Mouse (Mus musculus): ENCODE results near the gene Casz1. TPM values are rescaled to one million over a fixed set of nuclear protein-coding genes. Genes with fewer than 3 reads are reported as not detected.

Casz1 gene
- polyA plus RNA-seq, 1 experiment from 2014 or later: 9.7 TPM

DNA sequence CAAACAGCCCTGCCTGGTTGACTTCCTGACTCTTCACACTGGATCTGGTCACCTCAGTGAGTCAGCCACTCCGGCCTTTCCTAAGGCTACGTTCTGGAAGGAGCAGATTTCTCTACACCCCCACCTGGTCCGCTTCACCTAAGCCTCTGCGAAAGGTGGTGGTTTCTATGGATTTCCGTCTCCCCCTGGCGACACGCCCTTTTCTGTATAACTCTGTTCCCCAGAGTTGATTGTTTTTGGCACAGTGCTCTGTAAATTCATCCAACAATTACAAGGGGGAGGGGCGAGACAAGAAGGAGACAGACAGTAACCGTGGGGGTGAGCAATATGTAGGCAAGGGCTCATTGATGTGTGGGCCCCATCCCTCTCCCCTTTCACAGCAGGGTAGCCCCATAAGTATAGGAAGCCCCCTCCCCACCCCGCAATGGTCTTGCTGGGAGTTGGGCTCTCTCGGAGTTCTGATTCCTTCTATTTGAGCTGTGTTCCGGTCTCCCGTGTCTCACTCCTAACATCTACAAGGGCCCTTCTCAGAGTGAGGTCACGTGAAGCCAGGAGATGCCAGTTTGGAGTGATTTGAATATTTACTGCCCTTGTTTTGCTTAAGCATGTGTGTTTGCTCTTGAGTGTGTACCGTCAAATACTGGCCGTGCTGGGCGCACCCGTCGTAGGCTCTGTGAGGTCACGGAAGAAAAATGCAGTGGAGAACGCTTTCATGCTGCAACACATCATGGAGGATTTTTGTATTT, 29.2 kb downstream of the Casz1 start:
- Histone ChIP-seq H3K9ac (replicated peaks; ENCODE audit: low read depth) (no peak overlapping the region), H3K4me2 (replicated peaks; ENCODE audit: low read depth, low read length) (peak overlapping the region; percentile 35), H3K4me1 (ENCODE audit: insufficient read depth, low read depth, low read length) (peaks cover 22% of the 10 kb centered on the region; the same call in 1 of the 2 replicates), H3K36me3 (ENCODE audit: insufficient read depth, low read length) (no peaks in the 10 kb centered on the region), H3K27me3 (replicated peaks; ENCODE audit: insufficient read depth, low read length) (no peaks in the 10 kb centered on the region), H3K4me3 (ENCODE audit: low read depth, low read length) (no peak overlapping the region), H3K27ac (ENCODE audit: low read length) (peak overlapping the region; percentile 59), H3K9me3 (ENCODE audit: low read length) (no peaks in the 10 kb centered on the region)
- peak; percentile 89 for ATAC-seq
- peak; percentile 82 for DNase-seq (ENCODE audit: low spot score)
- TF ChIP-seq CTCF (IDR thresholded peaks at IDR 0.05) (no peak), EP300 (IDR thresholded peaks at IDR 0.05) (peak; percentile 71; the same call in 1 of the 2 replicates)
- WGBS: 40% methylated on average over 20 of the region's 21 CpGs

DNA sequence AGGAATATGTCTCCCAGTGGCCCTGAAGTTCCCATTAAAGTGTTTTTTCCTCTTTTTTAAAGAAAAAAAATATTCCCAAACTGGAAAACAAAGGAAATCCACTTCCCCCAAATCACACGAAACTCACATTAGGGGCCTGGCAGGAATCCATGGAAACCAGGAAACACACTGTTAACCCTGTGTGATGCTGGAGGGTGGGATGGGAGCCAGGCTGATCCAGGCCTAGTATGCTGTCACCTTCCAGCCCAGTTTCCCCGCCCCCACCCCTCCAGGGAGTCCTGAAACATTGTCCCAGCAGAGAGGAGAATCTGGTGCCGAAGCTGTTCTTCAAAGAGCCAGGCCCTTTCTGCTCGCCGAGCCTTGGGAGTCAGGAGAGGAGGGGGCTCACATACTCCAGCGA, 32.2 kb downstream of the Casz1 start:
- ATAC-seq: no peak
- Histone ChIP-seq H3K4me2 (replicated peaks; ENCODE audit: low read depth, low read length) (no peak overlapping the region), H3K9ac (replicated peaks; ENCODE audit: low read depth) (no peak overlapping the region), H3K9me3 (ENCODE audit: low read length) (no peaks in the 10 kb centered on the region), H3K4me1 (ENCODE audit: insufficient read depth, low read depth, low read length) (peaks cover 22% of the 10 kb centered on the region; the same call in 1 of the 2 replicates), H3K27ac (ENCODE audit: low read length) (no peak overlapping the region), H3K36me3 (ENCODE audit: insufficient read depth, low read length) (no peaks in the 10 kb centered on the region), H3K27me3 (replicated peaks; ENCODE audit: insufficient read depth, low read length) (no peaks in the 10 kb centered on the region), H3K4me3 (ENCODE audit: low read depth, low read length) (no peak overlapping the region)
- TF ChIP-seq EP300 (IDR thresholded peaks at IDR 0.05): no peak
- no peak for TF ChIP-seq CTCF (IDR thresholded peaks at IDR 0.05)
- DNase-seq (ENCODE audit: low spot score): no peak
- WGBS: 20% methylated on average over 6 of the region's 6 CpGs

GRCm38 (mm10) chr4:148837046-148837445, 32.8 kb downstream of the Casz1 start:
- DNase-seq (ENCODE audit: low spot score) (peak; percentile 81), ATAC-seq (0 out of 2 replicates have a peak, but pooled peaks have one; percentile 8)
- H3K27ac ChIP-seq (ENCODE audit: low read length): no peak overlapping the region
- no peak overlapping the region for H3K4me2 ChIP-seq (replicated peaks; ENCODE audit: low read depth, low read length)
- no peaks in the 10 kb centered on the region for H3K9me3 ChIP-seq (ENCODE audit: low read length)
- H3K4me3 ChIP-seq (ENCODE audit: low read depth, low read length): no peak overlapping the region
- H3K27me3 ChIP-seq (replicated peaks; ENCODE audit: insufficient read depth, low read length): no peaks in the 10 kb centered on the region
- H3K9ac ChIP-seq (replicated peaks; ENCODE audit: low read depth): no peak overlapping the region
- 35% methylated on average over 9 of the region's 9 CpGs for WGBS
- no peaks in the 10 kb centered on the region for H3K36me3 ChIP-seq (ENCODE audit: insufficient read depth, low read length)
- H3K4me1 ChIP-seq (ENCODE audit: insufficient read depth, low read depth, low read length): peaks cover 22% of the 10 kb centered on the region; the same call in 1 of the 2 replicates
- TF ChIP-seq EP300 (IDR thresholded peaks at IDR 0.05) (peak; percentile 18; the same call in 1 of the 2 replicates), CTCF (IDR thresholded peaks at IDR 0.05) (no peak)

GRCm38 (mm10) chr4:148837644-148838043, 33.4 kb downstream of the Casz1 start:
- H3K9ac ChIP-seq (replicated peaks; ENCODE audit: low read depth): no peak overlapping the region
- no peaks in the 10 kb centered on the region for H3K36me3 ChIP-seq (ENCODE audit: insufficient read depth, low read length)
- H3K27me3 ChIP-seq (replicated peaks; ENCODE audit: insufficient read depth, low read length): no peaks in the 10 kb centered on the region
- ATAC-seq: no peak
- no peak overlapping the region for H3K27ac ChIP-seq (ENCODE audit: low read length)
- 76% methylated on average over 6 of the region's 6 CpGs for WGBS
- TF ChIP-seq EP300 (IDR thresholded peaks at IDR 0.05): no peak
- TF ChIP-seq CTCF (IDR thresholded peaks at IDR 0.05): no peak
- H3K4me3 ChIP-seq (ENCODE audit: low read depth, low read length): no peak overlapping the region
- no peak overlapping the region for H3K4me2 ChIP-seq (replicated peaks; ENCODE audit: low read depth, low read length)
- no peaks in the 10 kb centered on the region for H3K9me3 ChIP-seq (ENCODE audit: low read length)
- DNase-seq (ENCODE audit: low spot score): no peak
- H3K4me1 ChIP-seq (ENCODE audit: insufficient read depth, low read depth, low read length): peaks cover 22% of the 10 kb centered on the region; the same call in 1 of the 2 replicates

GRCm38 (mm10) chr4:148842302-148842701, 38.1 kb downstream of the Casz1 start:
- ATAC-seq (no peak), DNase-seq (ENCODE audit: low spot score) (no peak)
- Histone ChIP-seq H3K4me1 (ENCODE audit: insufficient read depth, low read depth, low read length) (peaks cover 5% of the 10 kb centered on the region; the same call in 1 of the 2 replicates), H3K4me2 (replicated peaks; ENCODE audit: low read depth, low read length) (no peak overlapping the region), H3K9ac (replicated peaks; ENCODE audit: low read depth) (no peak overlapping the region), H3K27ac (ENCODE audit: low read length) (no peak overlapping the region), H3K9me3 (ENCODE audit: low read length) (no peaks in the 10 kb centered on the region), H3K4me3 (ENCODE audit: low read depth, low read length) (no peak overlapping the region), H3K36me3 (ENCODE audit: insufficient read depth, low read length) (no peaks in the 10 kb centered on the region), H3K27me3 (replicated peaks; ENCODE audit: insufficient read depth, low read length) (no peaks in the 10 kb centered on the region)
- TF ChIP-seq EP300 (IDR thresholded peaks at IDR 0.05): no peak
- TF ChIP-seq CTCF (IDR thresholded peaks at IDR 0.05): no peak
- 61% methylated on average over 6 of the region's 6 CpGs for WGBS

GRCm38 (mm10) chr4:148844921-148845320, 40.7 kb downstream of the Casz1 start:
- DNase-seq (ENCODE audit: low spot score) (no peak), ATAC-seq (no peak)
- Histone ChIP-seq H3K36me3 (ENCODE audit: insufficient read depth, low read length) (no peaks in the 10 kb centered on the region), H3K4me2 (replicated peaks; ENCODE audit: low read depth, low read length) (no peak overlapping the region), H3K4me3 (ENCODE audit: low read depth, low read length) (no peak overlapping the region), H3K9ac (replicated peaks; ENCODE audit: low read depth) (no peak overlapping the region), H3K4me1 (ENCODE audit: insufficient read depth, low read depth, low read length) (no peaks in the 10 kb centered on the region), H3K9me3 (ENCODE audit: low read length) (no peaks in the 10 kb centered on the region), H3K27ac (ENCODE audit: low read length) (no peak overlapping the region), H3K27me3 (replicated peaks; ENCODE audit: insufficient read depth, low read length) (no peaks in the 10 kb centered on the region)
- 54% methylated on average over 7 of the region's 7 CpGs for WGBS
- TF ChIP-seq EP300 (IDR thresholded peaks at IDR 0.05): no peak
- no peak for TF ChIP-seq CTCF (IDR thresholded peaks at IDR 0.05)
